Mouse (Mus musculus): ENCODE measurements around the gene Pnpo.

Gene Pnpo

GRCm38 (mm10) chr11:96937549-96938425 is 6.0 kb downstream of the Pnpo start:
- in situ Hi-C loops (cut with MboI, MseI) = no loop called here

GRCm38 (mm10) chr11:96935872-96936650 is 7.7 kb downstream of the Pnpo start:
- in situ Hi-C loops (cut with MboI, MseI) = no loop called here

GRCm38 (mm10) chr11:96934921-96935356 is 8.8 kb downstream of the Pnpo start:
- in situ Hi-C loops (cut with MboI, MseI) = no loop called here

GRCm38 (mm10) chr11:96933562-96934276 is 10.1 kb downstream of the Pnpo start:
- in situ Hi-C loops (cut with MboI, MseI) = no loop called here

- in situ Hi-C loops (cut with MboI, MseI) = no loop called here
Observed at GRCm38 (mm10) chr11:96931327-96932062, 12.3 kb downstream of the Pnpo start.

GRCm38 (mm10) chr11:96929766-96930331 is 13.9 kb downstream of the Pnpo start:
- in situ Hi-C loops (cut with MboI, MseI) = no loop called here

- in situ Hi-C loops (cut with MboI, MseI) = no loop called here
Observed at GRCm38 (mm10) chr11:96929096-96929765, 14.6 kb downstream of the Pnpo start.

GRCm38 (mm10) chr11:96928691-96929090 is 15.1 kb downstream of the Pnpo start:
- in situ Hi-C loops (cut with MboI, MseI) = no loop called here

GRCm38 (mm10) chr11:96928088-96928487 is 15.7 kb downstream of the Pnpo start, which contains the start of gene Prr15l:
Gene Prr15l, plus strand, starts transcription at chr11:96928104.
- in situ Hi-C loops (cut with MboI, MseI) = no loop called here

- in situ Hi-C loops (cut with MboI, MseI) = no loop called here
Observed at GRCm38 (mm10) chr11:96926587-96926986, 17.2 kb downstream of the Pnpo start.

- in situ Hi-C loops (cut with MboI, MseI) = no loop called here
Observed at GRCm38 (mm10) chr11:96925469-96926148, 18.2 kb downstream of the Pnpo start.

- in situ Hi-C loops (cut with MboI, MseI) = no loop called here
Observed at GRCm38 (mm10) chr11:96924861-96925260, 18.9 kb downstream of the Pnpo start.

- in situ Hi-C loops (cut with MboI, MseI) = no loop called here
Observed at GRCm38 (mm10) chr11:96919003-96919402, 24.8 kb downstream of the Pnpo start.

- in situ Hi-C loops (cut with MboI, MseI) = no loop called here
Observed at GRCm38 (mm10) chr11:96917415-96917814, 26.4 kb downstream of the Pnpo start.

GRCm38 (mm10) chr11:96916885-96917396 is 26.8 kb downstream of the Pnpo start:
- in situ Hi-C loops (cut with MboI, MseI) = no loop called here

- in situ Hi-C loops (cut with MboI, MseI) = no loop called here
Observed at GRCm38 (mm10) chr11:96916044-96916884, 27.5 kb downstream of the Pnpo start, which contains the start of gene Cdk5rap3. Gene Cdk5rap3, minus strand, starts transcription at chr11:96916496.

GRCm38 (mm10) chr11:96912682-96913081 is 31.1 kb downstream of the Pnpo start:
- in situ Hi-C loops (cut with MboI, MseI) = loop anchor here (5.0 kb wide), 1 partner anchor 45 kb away; no protein-coding TSS in a partner anchor

- in situ Hi-C loops (cut with MboI, MseI) = loop anchor here (5.0 kb wide), 1 partner anchor 43 kb away; no protein-coding TSS in a partner anchor
Observed at GRCm38 (mm10) chr11:96910003-96910402, 33.8 kb downstream of the Pnpo start.

Data from T-helper 2 cell (primary cell).